Mouse (Mus musculus): Measurements from ENCODE around the gene Mbl2. TPM values are rescaled to one million over a fixed set of nuclear protein-coding genes. Genes with fewer than 3 reads are reported as not detected.
A peak's percentile ranks its signal among the peaks of the same experiment; 100 is the strongest.
"Not testable (repeated sequence)": the region's sequence is repeated elsewhere in the genome, so short reads cannot be mapped to it uniquely, and the experiment has no call there.

Mbl2 gene
- polyA plus RNA-seq (2014; fragmentation: Nextera tagmentation; extraction: Ambion mirVana) = not detected in 2 replicates

- DNase-seq (ENCODE audit: low spot score) = no peak
- WGBS = 93% methylated on average over 3 of the region's 3 CpGs
- no peaks in the 10 kb centered on the region for H3K4me1 ChIP-seq (replicated peaks; ENCODE audit: control insufficient read depth, insufficient read depth, low read length)
- no peak for ATAC-seq (ENCODE audit: low FRiP score)
- H3K4me3 ChIP-seq (ENCODE audit: low read depth, low read length) = no peak within 1 kb of the TSS
- no peaks in the 10 kb centered on the region for H3K9me3 ChIP-seq (ENCODE audit: control insufficient read depth, low read length)
- H3K27ac ChIP-seq (ENCODE audit: low read depth, low read length) = no peak within 1 kb of the TSS
- no peak within 1 kb of the TSS for H3K9ac ChIP-seq (ENCODE audit: low read depth, low read length)
- no peaks in the 10 kb centered on the region for H3K36me3 ChIP-seq (ENCODE audit: control insufficient read depth, insufficient read depth, low read length)
- no peak within 1 kb of the TSS for H3K4me2 ChIP-seq (replicated peaks; ENCODE audit: low read depth, low read length)
- H3K27me3 ChIP-seq (ENCODE audit: control insufficient read depth, insufficient read depth, low read length) = no peaks in the 10 kb centered on the region
Measured at GRCm38 (mm10) chr19:30232691-30233090, at the start of gene Mbl2. TSS of gene Mbl2 (plus strand) at chr19:30232942.

GRCm38 (mm10) chr19:30185536-30185935 lies 47.2 kb upstream of the Mbl2 start:
- no peak overlapping the region for H3K27ac ChIP-seq (ENCODE audit: low read depth, low read length)
- no peak for DNase-seq (ENCODE audit: low spot score)
- WGBS = 85% methylated on average over 2 of the region's 2 CpGs

GRCm38 (mm10) chr19:30187232-30187631 lies 45.5 kb upstream of the Mbl2 start:
- WGBS = 89% methylated on average over 2 of the region's 2 CpGs
- no peak overlapping the region for H3K4me2 ChIP-seq (replicated peaks; ENCODE audit: low read depth, low read length)
- no peak for DNase-seq (ENCODE audit: low spot score)
- no peak overlapping the region for H3K9ac ChIP-seq (ENCODE audit: low read depth, low read length)
- no peak overlapping the region for H3K27ac ChIP-seq (ENCODE audit: low read depth, low read length)
- no peak for ATAC-seq (ENCODE audit: low FRiP score)
- no peaks in the 10 kb centered on the region for H3K4me1 ChIP-seq (replicated peaks; ENCODE audit: control insufficient read depth, insufficient read depth, low read length)
- no peaks in the 10 kb centered on the region for H3K36me3 ChIP-seq (ENCODE audit: control insufficient read depth, insufficient read depth, low read length)
- H3K4me3 ChIP-seq (ENCODE audit: low read depth, low read length) = no peak overlapping the region
- no peaks in the 10 kb centered on the region for H3K27me3 ChIP-seq (ENCODE audit: control insufficient read depth, insufficient read depth, low read length)
- H3K9me3 ChIP-seq (ENCODE audit: control insufficient read depth, low read length) = no peaks in the 10 kb centered on the region

More at GRCm38 (mm10) chr19:30185536-30185935, 47.2 kb upstream of the Mbl2 start:
- Histone ChIP-seq H3K4me1 (replicated peaks; ENCODE audit: control insufficient read depth, insufficient read depth, low read length) (no peaks in the 10 kb centered on the region), H3K4me3 (ENCODE audit: low read depth, low read length) (no peak overlapping the region), H3K27me3 (ENCODE audit: control insufficient read depth, insufficient read depth, low read length) (no peaks in the 10 kb centered on the region), H3K9ac (ENCODE audit: low read depth, low read length) (no peak overlapping the region), H3K4me2 (replicated peaks; ENCODE audit: low read depth, low read length) (no peak overlapping the region), H3K9me3 (ENCODE audit: control insufficient read depth, low read length) (no peaks in the 10 kb centered on the region), H3K36me3 (ENCODE audit: control insufficient read depth, insufficient read depth, low read length) (no peaks in the 10 kb centered on the region)
- ATAC-seq (ENCODE audit: low FRiP score) = no peak

GRCm38 (mm10) chr19:30194999-30195398 lies 37.7 kb upstream of the Mbl2 start:
- H3K27me3 ChIP-seq (ENCODE audit: control insufficient read depth, insufficient read depth, low read length) = no peaks in the 10 kb centered on the region
- DNase-seq (ENCODE audit: low spot score) (no peak), ATAC-seq (ENCODE audit: low FRiP score) (no peak)
- no peaks in the 10 kb centered on the region for H3K9me3 ChIP-seq (ENCODE audit: control insufficient read depth, low read length)
- H3K27ac ChIP-seq (ENCODE audit: low read depth, low read length) = no peak overlapping the region
- H3K36me3 ChIP-seq (ENCODE audit: control insufficient read depth, insufficient read depth, low read length) = no peaks in the 10 kb centered on the region
- WGBS = 88% methylated on average over 6 of the region's 6 CpGs
- H3K9ac ChIP-seq (ENCODE audit: low read depth, low read length) = no peak overlapping the region
- H3K4me3 ChIP-seq (ENCODE audit: low read depth, low read length) = no peak overlapping the region
- no peaks in the 10 kb centered on the region for H3K4me1 ChIP-seq (replicated peaks; ENCODE audit: control insufficient read depth, insufficient read depth, low read length)
- no peak overlapping the region for H3K4me2 ChIP-seq (replicated peaks; ENCODE audit: low read depth, low read length)

- no peak overlapping the region for H3K9ac ChIP-seq (ENCODE audit: low read depth, low read length)
- no peak overlapping the region for H3K4me3 ChIP-seq (ENCODE audit: low read depth, low read length)
- ATAC-seq (ENCODE audit: low FRiP score) (no peak), DNase-seq (ENCODE audit: low spot score) (no peak)
- no peak overlapping the region for H3K4me2 ChIP-seq (replicated peaks; ENCODE audit: low read depth, low read length)
- no peaks in the 10 kb centered on the region for H3K4me1 ChIP-seq (replicated peaks; ENCODE audit: control insufficient read depth, insufficient read depth, low read length)
- 81% methylated on average over 7 of the region's 7 CpGs for WGBS
- H3K27me3 ChIP-seq (ENCODE audit: control insufficient read depth, insufficient read depth, low read length) = no peaks in the 10 kb centered on the region
- H3K9me3 ChIP-seq (ENCODE audit: control insufficient read depth, low read length) = no peaks in the 10 kb centered on the region
- H3K36me3 ChIP-seq (ENCODE audit: control insufficient read depth, insufficient read depth, low read length) = no peaks in the 10 kb centered on the region
- no peak overlapping the region for H3K27ac ChIP-seq (ENCODE audit: low read depth, low read length)
Measured at GRCm38 (mm10) chr19:30202177-30202576, 30.6 kb upstream of the Mbl2 start.

- WGBS = 20% methylated on average over 12 of the region's 12 CpGs
Measured at GRCm38 (mm10) chr19:30205159-30205816, 27.5 kb upstream of the Mbl2 start.

GRCm38 (mm10) chr19:30205874-30206273 lies 26.9 kb upstream of the Mbl2 start:
- 81% methylated on average over 4 of the region's 4 CpGs for WGBS
- 0 out of 2 replicates have a peak, but pooled peaks have one; percentile 17 for ATAC-seq (ENCODE audit: low FRiP score)
- H3K4me1 ChIP-seq (replicated peaks; ENCODE audit: control insufficient read depth, insufficient read depth, low read length) = no peaks in the 10 kb centered on the region

More at GRCm38 (mm10) chr19:30205159-30205816, 27.5 kb upstream of the Mbl2 start:
- Histone ChIP-seq H3K36me3 (ENCODE audit: control insufficient read depth, insufficient read depth, low read length) (no peaks in the 10 kb centered on the region), H3K9ac (ENCODE audit: low read depth, low read length) (no peak overlapping the region), H3K4me1 (replicated peaks; ENCODE audit: control insufficient read depth, insufficient read depth, low read length) (no peaks in the 10 kb centered on the region), H3K4me2 (replicated peaks; ENCODE audit: low read depth, low read length) (no peak overlapping the region), H3K27me3 (ENCODE audit: control insufficient read depth, insufficient read depth, low read length) (no peaks in the 10 kb centered on the region), H3K9me3 (ENCODE audit: control insufficient read depth, low read length) (no peaks in the 10 kb centered on the region), H3K27ac (ENCODE audit: low read depth, low read length) (no peak overlapping the region), H3K4me3 (ENCODE audit: low read depth, low read length) (no peak overlapping the region)
- ATAC-seq (ENCODE audit: low FRiP score) (peak; percentile 57; the same call in 1 of the 2 replicates), DNase-seq (ENCODE audit: low spot score) (peak; percentile 84)

GRCm38 (mm10) chr19:30206981-30207380 lies 25.8 kb upstream of the Mbl2 start:
- Histone ChIP-seq H3K4me3 (ENCODE audit: low read depth, low read length) (no peak overlapping the region), H3K27ac (ENCODE audit: low read depth, low read length) (no peak overlapping the region), H3K9me3 (ENCODE audit: control insufficient read depth, low read length) (no peaks in the 10 kb centered on the region), H3K4me1 (replicated peaks; ENCODE audit: control insufficient read depth, insufficient read depth, low read length) (no peaks in the 10 kb centered on the region), H3K4me2 (replicated peaks; ENCODE audit: low read depth, low read length) (no peak overlapping the region), H3K9ac (ENCODE audit: low read depth, low read length) (no peak overlapping the region), H3K27me3 (ENCODE audit: control insufficient read depth, insufficient read depth, low read length) (no peaks in the 10 kb centered on the region), H3K36me3 (ENCODE audit: control insufficient read depth, insufficient read depth, low read length) (no peaks in the 10 kb centered on the region)
- whole genome bisulfite sequencing = 75% methylated on average over 1 of the region's 1 CpGs
- ATAC-seq (ENCODE audit: low FRiP score) = no peak
- no peak for DNase-seq (ENCODE audit: low spot score)

More at GRCm38 (mm10) chr19:30205874-30206273, 26.9 kb upstream of the Mbl2 start:
- Histone ChIP-seq H3K4me2 (replicated peaks; ENCODE audit: low read depth, low read length) (no peak overlapping the region), H3K4me3 (ENCODE audit: low read depth, low read length) (no peak overlapping the region), H3K9me3 (ENCODE audit: control insufficient read depth, low read length) (no peaks in the 10 kb centered on the region), H3K9ac (ENCODE audit: low read depth, low read length) (no peak overlapping the region), H3K27ac (ENCODE audit: low read depth, low read length) (no peak overlapping the region), H3K27me3 (ENCODE audit: control insufficient read depth, insufficient read depth, low read length) (no peaks in the 10 kb centered on the region), H3K36me3 (ENCODE audit: control insufficient read depth, insufficient read depth, low read length) (no peaks in the 10 kb centered on the region)
- no peak for DNase-seq (ENCODE audit: low spot score)

GRCm38 (mm10) chr19:30209006-30209405 lies 23.7 kb upstream of the Mbl2 start:
- not testable (repeated sequence) for H3K27me3 ChIP-seq (ENCODE audit: control insufficient read depth, insufficient read depth, low read length); H3K36me3 ChIP-seq (ENCODE audit: control insufficient read depth, insufficient read depth, low read length); H3K9ac ChIP-seq (ENCODE audit: low read depth, low read length); H3K27ac ChIP-seq (ENCODE audit: low read depth, low read length); H3K4me1 ChIP-seq (replicated peaks; ENCODE audit: control insufficient read depth, insufficient read depth, low read length); H3K4me3 ChIP-seq (ENCODE audit: low read depth, low read length); H3K9me3 ChIP-seq (ENCODE audit: control insufficient read depth, low read length); ATAC-seq (ENCODE audit: low FRiP score); H3K4me2 ChIP-seq (replicated peaks; ENCODE audit: low read depth, low read length); DNase-seq (ENCODE audit: low spot score)
- 88% methylated on average over 8 of the region's 8 CpGs for WGBS
